Mouse (Mus musculus) kidney, adult 2 months (tissue): ENCODE results near the gene Olfr1116. TPM values are rescaled to one million over a fixed set of nuclear protein-coding genes. Genes with fewer than 3 reads are reported as not detected.
"Not testable (repeated sequence)": the region's sequence is repeated elsewhere in the genome, so short reads cannot be mapped to it uniquely, and the experiment has no call there.

ENCODE experiments used
- DNase-seq: peaks from one replicate; pipeline ENCODE4 v3.0.0; 2021
- H3K27ac ChIP-seq: fragments of 200-500 bp; 2 replicates; pipeline ENCODE4 v1.5.1; 2012; ENCODE audit warnings: low read depth, low read length, control low read depth, inconsistent platforms; ENCODE audit not compliant: insufficient read depth
- H3K27me3 ChIP-seq: fragments of 200-500 bp; replicated peaks from 2 replicates; pipeline ENCODE4 v1.6.1; 2012; ENCODE audit warnings: mild to moderate bottlenecking, moderate library complexity, low read length, inconsistent platforms; ENCODE audit not compliant: control insufficient read depth, insufficient read depth
- H3K36me3 ChIP-seq: fragments of 200-500 bp; 2 replicates; pipeline ENCODE4 v1.6.1; 2012; ENCODE audit warnings: mild to moderate bottlenecking, moderate library complexity, low read length, inconsistent platforms; ENCODE audit not compliant: control insufficient read depth, insufficient read depth
- H3K4me1 ChIP-seq: fragments of 200-500 bp; 2 replicates; pipeline ENCODE4 v1.6.1; 2011; ENCODE audit warnings: low read length; ENCODE audit not compliant: control insufficient read depth, insufficient read depth
- H3K4me3 ChIP-seq: fragments of 200-500 bp; 2 replicates; pipeline ENCODE4 v1.5.1; 2011; ENCODE audit warnings: mild to moderate bottlenecking, low read depth, low read length, control low read depth; ENCODE audit not compliant: insufficient read depth
- CTCF ChIP-seq: fragments of 200-500 bp; conservative IDR thresholded peaks from 2 replicates; pipeline ENCODE4 v1.5.1; 2011; ENCODE audit warnings: low read depth, mild to moderate bottlenecking, control low read depth, low read length, moderate library complexity, mixed read lengths; ENCODE audit not compliant: insufficient read depth, insufficient read length
- POLR2A ChIP-seq: fragments of 200-500 bp; IDR thresholded peaks from one replicate; pipeline ENCODE4 v1.6.1; 2011; ENCODE audit warnings: low read depth, low read length, control low read depth
- WGBS: fragments of 180-500 bp; shearing (Covaris S2); methylation state at CpG from one replicate; pipeline ENCODE4 v1.1.7; 2018; 5-methylcytosine and 5-hydroxymethylcytosine counted together
- polyA plus RNA-seq: library from polyadenylated mRNA; depleted of rRNA; stranded (reverse); fragments of >200 nt; gene quantifications from 2 replicates; pipeline ENCODE4 v1.2.3, GENCODE M21; 2012; rRNA removed

The Olfr1116 gene
- not detected in 2 replicates for polyA plus RNA-seq

DNA sequence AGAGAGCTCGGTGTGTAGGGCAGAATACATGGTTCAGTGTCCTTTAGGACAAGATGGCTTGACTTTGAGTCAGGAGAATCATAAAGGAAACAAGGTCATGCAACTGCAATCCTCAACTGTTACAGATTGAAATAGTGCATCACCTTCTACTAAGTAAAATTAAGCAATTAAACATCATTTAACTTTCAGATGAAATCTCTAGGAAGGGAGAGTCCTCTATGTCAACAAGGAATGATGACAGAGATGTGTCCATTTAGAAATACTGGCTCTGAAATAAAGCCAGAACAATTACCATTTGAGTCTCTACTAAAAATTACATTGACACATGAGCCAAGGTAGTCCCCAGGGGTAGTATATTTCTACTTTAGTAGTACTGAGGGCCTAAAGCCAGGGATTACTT lies at the start of gene Olfr1116:
TSS of gene Olfr1116 (plus strand) at position 301 of the 400 bp plus-strand sequence.
- no peaks in the 10 kb centered on the region for H3K27me3 ChIP-seq
- H3K36me3 ChIP-seq: no peaks in the 10 kb centered on the region
- no peak within 1 kb of the TSS for H3K4me3 ChIP-seq
- no peaks in the 10 kb centered on the region for H3K4me1 ChIP-seq
- TF ChIP-seq POLR2A: no peak
- no peak for TF ChIP-seq CTCF
- 86% methylated on average over 1 of the region's 1 CpGs for whole genome bisulfite sequencing
- no peak for DNase-seq
- H3K27ac ChIP-seq: no peak within 1 kb of the TSS

DNA sequence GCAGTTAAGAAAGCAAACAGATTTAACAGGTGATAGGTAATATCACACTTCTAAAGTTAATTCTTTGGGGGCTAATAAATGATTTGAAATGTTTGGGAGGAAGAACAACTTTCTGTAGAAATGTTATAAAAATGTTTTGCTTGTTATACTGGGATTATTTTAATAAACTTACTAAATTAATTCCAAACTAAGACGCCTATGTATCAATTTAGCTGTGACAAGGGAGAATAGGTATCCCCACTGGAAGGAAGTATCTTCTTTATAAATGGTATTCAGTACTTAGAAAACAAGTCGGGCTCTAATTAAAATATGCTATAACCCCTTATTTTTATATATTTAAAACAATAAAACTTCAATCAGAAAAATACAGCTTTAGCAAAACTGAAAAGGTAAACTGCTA lies 19.6 kb upstream of the Olfr1116 start, which contains the start of gene Olfr1115:
TSS of gene Olfr1115 (plus strand) at position 301 of the 400 bp plus-strand sequence.
- TF ChIP-seq CTCF: no peak
- TF ChIP-seq POLR2A: no peak
- Histone ChIP-seq H3K4me1 (no peaks in the 10 kb centered on the region), H3K4me3 (no peak within 1 kb of the TSS), H3K27ac (no peak within 1 kb of the TSS), H3K36me3 (no peaks in the 10 kb centered on the region), H3K27me3 (no peaks in the 10 kb centered on the region)
- 73% methylated on average over 2 of the region's 2 CpGs for WGBS
- no peak for DNase-seq

DNA sequence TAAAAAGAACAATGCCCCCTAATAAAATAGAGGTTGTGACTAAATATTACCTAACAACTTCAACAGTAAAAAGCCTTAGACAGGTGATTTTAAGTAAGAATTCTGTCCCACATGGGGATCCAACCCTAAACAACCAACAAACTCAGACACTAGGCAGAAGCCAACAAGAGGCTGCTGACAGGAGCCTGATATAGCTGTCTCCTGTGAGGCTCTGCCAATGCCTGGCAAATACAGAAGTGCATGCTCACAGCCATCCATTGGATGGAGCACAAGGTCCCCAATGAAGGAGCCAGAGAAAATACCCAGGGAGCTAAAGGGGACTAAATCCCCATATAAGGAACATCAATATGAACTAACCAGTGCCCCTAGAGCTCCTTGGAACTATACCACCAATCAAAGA lies 26.6 kb downstream of the Olfr1116 start:
- H3K36me3 ChIP-seq, H3K4me3 ChIP-seq, H3K4me1 ChIP-seq, DNase-seq, H3K27me3 ChIP-seq, H3K27ac ChIP-seq: not testable (repeated sequence)

DNA sequence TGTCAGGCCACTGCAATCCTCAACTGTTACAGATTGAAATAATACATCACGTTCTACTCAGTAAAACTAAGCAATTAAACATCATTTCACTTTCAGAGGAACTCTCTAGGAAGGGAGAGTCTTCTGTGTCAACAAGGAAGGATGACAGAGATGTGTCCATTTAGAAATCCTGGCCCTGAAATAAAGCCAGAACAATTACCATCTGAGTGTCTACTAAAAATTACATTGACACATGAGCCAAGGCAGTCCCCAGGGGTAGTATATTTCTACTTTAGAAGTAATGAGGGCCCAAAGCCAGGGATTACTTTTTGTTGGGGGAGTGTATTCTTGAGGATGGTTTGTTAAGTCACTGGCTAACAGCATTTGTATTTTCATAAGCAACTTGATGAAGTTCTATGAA lies 39.9 kb downstream of the Olfr1116 start, which contains the start of gene Olfr1118:
TSS of gene Olfr1118 (plus strand) at position 301 of the 400 bp plus-strand sequence.
- 56% methylated on average over 1 of the region's 1 CpGs for WGBS
- no peak for TF ChIP-seq CTCF
- no peak for TF ChIP-seq POLR2A

More for the DNA sequence above, 39.9 kb downstream of the Olfr1116 start, which contains the start of gene Olfr1118:
- no peak for DNase-seq
- Histone ChIP-seq H3K27me3 (no peaks in the 10 kb centered on the region), H3K4me3 (no peak within 1 kb of the TSS), H3K27ac (no peak within 1 kb of the TSS), H3K36me3 (no peaks in the 10 kb centered on the region), H3K4me1 (no peaks in the 10 kb centered on the region)

Other genes with a start within 250 kb of the Olfr1116 start
- not detected in 2 replicates for gene Olfr1104, start 240.5 kb upstream of the Olfr1116 start, polyA plus RNA-seq
- not detected in 2 replicates for gene Olfr1105, start 231.0 kb upstream of the Olfr1116 start, polyA plus RNA-seq
- gene Olfr1106, start 215.3 kb upstream of the Olfr1116 start, polyA plus RNA-seq: not detected in 2 replicates
- not detected in 2 replicates for gene Olfr1107, start 191.7 kb upstream of the Olfr1116 start, polyA plus RNA-seq
- gene Olfr1109, start 171.5 kb upstream of the Olfr1116 start, polyA plus RNA-seq: not detected in 2 replicates
- not detected in 2 replicates for gene Olfr259, start 153.0 kb upstream of the Olfr1116 start, polyA plus RNA-seq
- not detected in 2 replicates for gene Olfr1110, start 127.2 kb upstream of the Olfr1116 start, polyA plus RNA-seq
- not detected in 2 replicates for gene Olfr1111, start 114.9 kb upstream of the Olfr1116 start, polyA plus RNA-seq
- gene Olfr1112, start 79.7 kb upstream of the Olfr1116 start, polyA plus RNA-seq: not detected in 2 replicates
- not detected in 2 replicates for gene Olfr1113, start 58.6 kb upstream of the Olfr1116 start, polyA plus RNA-seq
- gene Olfr1115, start 19.5 kb upstream of the Olfr1116 start, polyA plus RNA-seq: not detected in 2 replicates
- gene Olfr1118, start 40.0 kb downstream of the Olfr1116 start, polyA plus RNA-seq: not detected in 2 replicates
- not detected in 2 replicates for gene Olfr1120, start 87.3 kb downstream of the Olfr1116 start, polyA plus RNA-seq
- not detected in 2 replicates for gene Olfr1121, start 102.4 kb downstream of the Olfr1116 start, polyA plus RNA-seq
- not detected in 2 replicates for gene Olfr1122, start 118.3 kb downstream of the Olfr1116 start, polyA plus RNA-seq
- gene Olfr1123, start 149.1 kb downstream of the Olfr1116 start, polyA plus RNA-seq: not detected in 2 replicates
- not detected in 2 replicates for gene Olfr1124, start 162.7 kb downstream of the Olfr1116 start, polyA plus RNA-seq
- gene Olfr1126, start 186.4 kb downstream of the Olfr1116 start, polyA plus RNA-seq: not detected in 2 replicates
- not detected in 2 replicates for gene Pramel7, start 229.6 kb downstream of the Olfr1116 start, polyA plus RNA-seq
- not detected in 2 replicates for gene Pramel6, start 239.0 kb downstream of the Olfr1116 start, polyA plus RNA-seq